Mouse (Mus musculus): ENCODE results near the gene BC034090.
A peak's percentile ranks its signal among the peaks of the same experiment; 100 is the strongest.
"Not testable (repeated sequence)": the region's sequence is repeated elsewhere in the genome, so short reads cannot be mapped to it uniquely, and the experiment has no call there.

Gene BC034090

GRCm38 (mm10) chr1:155243797-155244770, at the start of gene BC034090:
Gene BC034090 (minus strand): TSS chr1:155244444.
- DNase-seq, result no peak

GRCm38 (mm10) chr1:155293446-155293845, 49.2 kb upstream of the BC034090 start:
- DNase-seq, result no peak

- DNase-seq, result no peak
These were observed 45.2 kb upstream of the BC034090 start for GRCm38 (mm10) chr1:155289411-155289810.

GRCm38 (mm10) chr1:155288033-155288432, 43.8 kb upstream of the BC034090 start:
- no peak for DNase-seq

- no peak for DNase-seq
These were observed 39.6 kb upstream of the BC034090 start for GRCm38 (mm10) chr1:155283808-155284207.

DNA sequence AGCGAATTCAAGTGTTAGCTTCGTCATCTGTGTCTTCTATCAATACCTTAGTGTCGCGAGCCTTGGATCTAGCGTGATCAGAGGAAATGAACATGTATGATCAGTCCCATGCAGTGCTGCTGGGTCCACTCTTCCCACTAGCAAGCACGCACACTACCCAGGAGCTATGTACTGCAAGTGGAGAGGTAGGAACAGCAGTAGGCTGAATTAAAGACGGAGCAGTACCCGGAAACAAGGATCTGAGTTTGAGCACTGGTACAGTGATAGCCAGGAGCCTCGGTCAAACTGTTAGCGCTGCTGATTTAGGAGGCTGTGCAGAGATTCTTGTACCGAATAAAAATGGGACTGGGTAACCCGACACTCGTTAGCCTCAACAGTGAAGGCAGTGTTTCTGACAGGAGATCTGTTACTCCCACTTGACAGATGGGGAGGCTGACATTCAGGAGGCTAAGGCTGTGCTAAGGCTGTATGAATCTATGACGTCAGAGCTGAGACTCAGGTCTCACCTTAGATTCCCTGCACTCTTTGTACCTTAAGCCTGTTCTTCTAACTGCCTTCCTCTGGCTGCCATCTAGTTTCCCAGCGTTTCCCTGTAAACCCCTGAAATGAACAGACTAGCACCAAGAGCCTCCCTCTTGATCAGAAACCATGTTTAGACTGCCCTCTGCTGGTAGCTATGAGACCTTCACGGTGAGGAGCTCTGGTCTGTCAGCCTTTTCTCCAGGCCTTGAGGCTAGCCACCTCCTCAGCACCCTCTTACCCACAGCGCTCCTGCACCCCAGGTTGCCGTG, 37.0 kb upstream of the BC034090 start:
- DNase-seq, result peak; percentile 48 to 54

- no peak for DNase-seq
These were observed 36.1 kb upstream of the BC034090 start for GRCm38 (mm10) chr1:155280306-155280705.

- DNase-seq, result no peak
These were observed 32.3 kb upstream of the BC034090 start for GRCm38 (mm10) chr1:155276381-155277033.

GRCm38 (mm10) chr1:155275793-155276192, 31.5 kb upstream of the BC034090 start:
- DNase-seq, result no peak

GRCm38 (mm10) chr1:155274976-155275375, 30.7 kb upstream of the BC034090 start:
- DNase-seq, result no peak

DNA sequence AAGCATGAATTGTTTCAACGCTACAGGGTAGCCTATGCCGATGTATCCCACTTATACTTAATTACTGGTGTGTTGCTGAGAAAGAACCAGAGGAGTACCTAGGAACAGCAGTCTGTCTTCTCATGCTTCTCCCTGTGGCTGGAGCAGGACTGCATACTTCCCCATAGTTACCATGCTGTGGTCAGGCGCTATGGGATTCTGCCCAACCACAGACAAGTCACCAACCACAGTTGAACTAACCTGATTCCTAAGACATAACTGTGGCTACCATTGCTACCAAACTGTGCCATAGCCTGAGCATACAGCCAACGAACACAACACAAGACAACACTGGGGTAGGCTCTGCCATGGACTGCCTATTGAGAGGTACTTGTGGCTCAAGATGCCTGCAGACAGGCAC, 28.7 kb upstream of the BC034090 start:
- no peak for DNase-seq

DNA sequence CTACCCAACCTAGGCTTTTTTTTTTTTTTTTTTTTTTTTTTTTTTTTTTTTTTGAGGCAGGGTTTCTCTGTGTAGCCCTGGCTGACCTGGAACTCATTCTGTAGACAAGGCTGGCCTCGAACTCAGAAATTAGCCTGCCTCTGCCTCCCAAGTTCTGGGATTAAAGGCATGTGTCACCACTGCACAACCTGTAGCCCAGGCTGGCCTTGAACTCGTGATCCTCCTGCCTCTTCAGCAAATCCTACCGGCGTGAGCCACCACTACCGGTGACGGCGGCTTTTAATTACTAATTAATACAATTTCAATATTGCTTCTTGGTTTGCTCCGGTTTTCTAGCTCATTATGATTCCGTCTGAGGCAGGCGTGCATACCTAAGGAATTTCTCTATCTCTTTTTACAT, 18.3 kb upstream of the BC034090 start:
- DNase-seq, result not testable (repeated sequence)

DNA sequence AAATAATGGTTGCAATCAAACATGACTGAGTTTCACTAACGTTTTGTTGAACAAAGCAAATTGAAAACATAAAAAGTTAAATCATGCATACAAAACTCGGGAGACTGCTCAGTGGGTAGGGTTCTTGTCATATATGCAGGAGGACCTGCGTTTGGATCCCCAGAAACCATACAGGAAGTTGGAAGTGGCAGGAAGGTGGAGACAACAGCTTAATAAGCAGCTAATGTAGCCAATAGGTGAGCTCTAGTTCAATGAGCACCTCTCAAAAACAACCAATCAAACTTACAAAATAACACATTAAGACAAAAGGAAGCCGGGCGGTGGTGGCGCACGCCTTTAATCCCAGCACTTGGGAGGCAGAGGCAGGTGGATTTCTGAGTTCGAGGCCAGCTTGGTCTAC, 10.1 kb upstream of the BC034090 start:
- no peak for DNase-seq

DNA sequence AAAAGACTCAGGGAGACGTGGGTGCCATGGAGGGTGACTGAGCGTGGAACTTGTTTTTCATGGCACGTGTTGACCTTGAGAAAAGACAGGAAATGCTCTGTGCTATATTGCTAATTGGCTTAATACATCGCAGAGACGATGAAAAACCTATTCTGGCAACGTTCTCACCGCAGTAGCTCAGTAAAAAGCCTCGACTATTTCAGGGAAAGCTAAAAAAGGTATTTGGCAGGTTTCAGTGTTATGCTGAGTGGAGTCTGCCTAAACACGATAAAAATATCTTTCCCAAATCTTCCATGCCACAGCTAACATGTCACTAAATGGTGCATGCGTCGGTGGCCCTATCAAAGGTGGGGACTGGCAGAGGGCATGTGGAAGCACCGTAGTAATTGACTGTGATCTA, 8.9 kb upstream of the BC034090 start:
- DNase-seq, result no peak

- DNase-seq, result no peak
These were observed 8.4 kb upstream of the BC034090 start for GRCm38 (mm10) chr1:155252631-155253121.

- no peak for DNase-seq
These were observed 7.4 kb upstream of the BC034090 start for GRCm38 (mm10) chr1:155251596-155251995.

GRCm38 (mm10) chr1:155250531-155251135, 6.4 kb upstream of the BC034090 start:
- DNase-seq, result no peak

DNA sequence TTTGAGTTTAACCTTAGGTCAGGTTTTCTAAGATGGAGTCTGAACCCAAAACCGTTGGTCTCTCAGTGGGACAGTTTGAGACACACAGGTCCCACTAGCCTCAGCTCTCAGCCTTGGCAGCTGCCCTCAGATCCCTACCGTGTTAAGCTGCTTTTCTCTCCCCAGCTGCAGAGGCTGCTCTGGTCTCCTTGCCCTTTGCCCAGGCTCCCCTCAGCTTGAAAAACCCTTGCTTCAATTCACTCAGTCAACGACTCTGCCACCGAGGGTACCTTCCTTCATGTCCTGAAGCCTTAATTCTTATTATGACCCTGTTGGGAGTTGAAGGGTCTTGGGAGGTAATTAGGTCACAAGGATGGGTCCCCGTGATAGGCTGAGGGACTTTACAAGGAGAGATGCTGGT, 5.7 kb upstream of the BC034090 start:
- no peak for DNase-seq

- DNase-seq, result no peak
These were observed 3.8 kb upstream of the BC034090 start for GRCm38 (mm10) chr1:155248041-155248440.

- DNase-seq, result no peak
These were observed 3.2 kb upstream of the BC034090 start for GRCm38 (mm10) chr1:155247441-155247840.

- DNase-seq, result no peak
These were observed 1.3 kb upstream of the BC034090 start for GRCm38 (mm10) chr1:155245516-155245915.

DNA sequence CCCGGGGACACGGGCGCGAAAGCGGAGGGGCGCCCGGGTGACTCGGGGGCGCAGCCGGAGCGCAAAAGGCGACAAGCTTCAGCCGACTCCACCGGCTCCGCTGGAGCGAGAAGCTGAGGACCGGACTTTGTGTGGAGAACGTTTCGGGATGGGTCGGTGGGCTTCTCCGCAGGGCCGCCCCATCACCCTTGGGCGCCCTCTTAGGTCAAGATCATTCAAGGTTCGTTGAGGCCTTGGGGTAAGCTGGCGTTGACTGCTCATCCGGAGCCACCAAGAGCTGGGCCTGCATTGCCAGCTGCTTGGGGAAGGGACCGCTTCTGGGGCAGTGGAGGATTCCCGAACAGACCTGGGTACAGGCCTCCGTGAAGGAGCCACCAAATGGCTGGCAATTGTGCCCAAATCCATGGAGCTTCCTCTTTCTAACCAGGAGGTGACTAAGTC, 547 bp upstream of the BC034090 start:
- DNase-seq, result no peak

DNA sequence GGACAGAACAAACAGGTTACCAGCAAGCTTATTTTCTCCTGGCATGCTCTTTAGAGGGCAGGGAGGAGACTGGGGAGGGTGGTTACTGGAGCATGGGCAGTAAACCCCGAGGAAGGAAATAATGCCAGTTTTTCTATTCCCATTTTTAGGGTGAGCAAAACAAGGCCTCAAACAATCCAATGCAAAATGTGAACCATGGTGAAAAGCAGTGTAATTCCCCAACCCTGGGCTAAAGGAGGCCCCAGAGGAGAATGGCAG, 1.8 kb downstream of the BC034090 start:
- DNase-seq, result no peak
